Mouse (Mus musculus) cerebellum, postnatal 36 days (tissue): ENCODE measurements around the gene Ltbr.

ENCODE experiments used
- DNase-seq, 2 experiments: peaks; one replicate each; pipeline ENCODE4 v3.0.0; 2021 to 2022; ENCODE audit warnings: mixed read lengths in 2 of 2

Ltbr gene

DNA sequence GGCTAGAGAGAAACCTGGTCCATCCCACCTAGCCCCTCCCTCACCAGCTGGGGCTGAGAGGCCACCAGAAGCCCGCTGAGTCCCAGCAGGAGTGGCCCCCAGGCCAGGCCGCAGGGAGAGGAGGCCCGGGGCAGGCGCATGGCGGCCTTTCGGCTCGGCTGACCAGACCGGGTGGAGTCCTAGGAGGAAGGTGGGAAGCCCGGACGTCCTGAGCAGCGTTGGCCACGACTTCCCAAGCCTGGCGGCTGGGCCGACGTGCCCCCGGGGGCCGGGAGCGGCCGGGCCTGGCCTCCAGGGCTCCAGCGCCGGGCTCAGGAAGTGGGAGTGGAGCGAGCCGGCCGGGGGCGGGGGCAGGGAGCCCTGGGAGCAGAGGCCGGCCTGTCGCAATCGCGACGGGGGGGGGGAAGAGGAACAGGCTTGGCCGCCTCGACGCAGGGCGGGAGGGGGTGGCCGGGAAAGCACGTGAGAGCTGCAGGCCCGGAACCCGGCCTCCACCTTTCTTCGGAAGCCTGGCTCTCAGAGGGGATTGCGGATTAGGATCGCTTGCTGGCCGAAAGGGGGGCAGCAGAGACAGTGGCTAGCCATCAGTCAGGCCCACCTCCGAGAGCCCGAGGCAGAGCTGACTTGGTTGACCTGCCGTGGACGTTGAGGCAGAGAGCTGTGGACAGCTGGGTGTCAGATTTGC, at the start of gene Ltbr:
TSS of gene Ltbr (minus strand) at position 340 of the 685 bp plus-strand sequence.
- peak; percentile 34 to 53 for DNase-seq

DNA sequence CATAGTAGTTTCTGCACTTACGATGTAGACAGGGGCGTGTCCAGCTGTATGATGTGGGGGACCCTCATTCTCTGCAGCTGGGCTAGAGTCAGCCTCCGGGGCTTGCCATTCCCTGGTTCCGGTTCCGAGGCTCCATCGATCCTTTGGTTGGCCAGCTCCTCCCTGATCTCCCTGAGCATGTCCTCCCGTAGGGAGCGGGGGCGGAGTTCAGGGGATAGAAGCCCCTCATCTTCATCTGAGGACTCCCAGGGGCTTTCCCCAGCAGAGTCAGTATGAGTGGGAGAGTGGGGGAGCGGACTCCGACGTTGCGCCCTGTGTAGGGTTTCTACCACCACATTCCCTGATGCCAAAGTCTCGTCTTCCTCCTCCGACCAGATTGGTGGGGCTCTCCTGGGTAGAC, 49.3 kb upstream of the Ltbr start:
- DNase-seq = no peak

DNA sequence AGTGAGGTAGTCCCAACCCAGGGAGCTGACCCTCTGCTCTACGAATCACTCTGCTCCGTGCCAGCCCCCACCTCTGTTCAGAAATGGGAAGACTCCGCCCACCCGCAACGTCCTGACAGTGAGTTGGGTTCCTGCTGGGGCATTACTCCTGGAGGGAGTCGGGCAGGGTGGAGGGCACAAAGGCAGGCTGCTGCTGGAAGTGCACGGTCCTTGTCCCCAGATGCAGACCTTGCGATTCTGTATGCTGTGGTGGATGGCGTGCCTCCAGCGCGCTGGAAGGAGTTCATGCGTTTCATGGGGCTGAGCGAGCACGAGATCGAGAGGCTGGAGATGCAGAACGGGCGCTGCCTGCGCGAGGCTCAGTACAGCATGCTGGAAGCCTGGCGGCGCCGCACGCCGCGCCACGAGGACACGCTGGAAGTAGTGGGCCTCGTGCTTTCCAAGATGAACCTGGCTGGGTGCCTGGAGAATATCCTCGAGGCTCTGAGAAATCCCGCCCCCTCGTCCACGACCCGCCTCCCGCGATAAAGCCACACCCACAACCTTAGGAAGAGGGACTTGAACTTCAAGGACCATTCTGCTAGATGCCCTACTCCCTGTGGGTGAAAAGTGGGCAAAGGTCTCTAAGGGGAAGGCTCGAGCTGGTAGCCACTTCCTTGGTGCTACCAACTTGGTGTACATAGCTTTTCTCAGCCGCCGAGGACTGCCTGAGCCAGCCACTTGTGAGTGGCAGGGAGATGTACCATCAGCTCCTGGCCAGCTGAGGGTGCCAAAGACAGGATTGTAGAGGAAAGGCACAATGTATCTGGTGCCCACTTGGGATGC, 48.0 kb upstream of the Ltbr start:
- DNase-seq = peak in 1 of 2 experiments; percentile 16

DNA sequence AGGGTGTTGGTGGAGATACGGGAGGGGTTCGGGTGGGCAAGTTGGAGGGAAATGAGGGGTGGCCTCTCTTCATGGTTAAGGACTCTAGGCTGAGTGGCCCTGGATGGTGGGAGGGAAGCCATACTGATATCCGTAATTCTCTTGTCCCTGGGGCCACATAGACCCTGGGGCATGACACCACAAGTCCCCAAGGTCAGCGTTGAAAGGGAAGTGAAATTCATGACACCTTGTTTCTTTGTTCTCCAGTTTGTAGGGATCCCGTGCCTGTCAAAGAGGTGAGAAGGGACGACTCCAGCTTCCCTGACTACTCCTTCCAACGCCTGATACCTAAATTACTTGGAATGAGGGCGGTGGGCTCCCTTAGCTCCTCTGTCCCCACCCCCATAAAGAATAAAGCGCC, 47.2 kb upstream of the Ltbr start:
- DNase-seq = no peak

DNA sequence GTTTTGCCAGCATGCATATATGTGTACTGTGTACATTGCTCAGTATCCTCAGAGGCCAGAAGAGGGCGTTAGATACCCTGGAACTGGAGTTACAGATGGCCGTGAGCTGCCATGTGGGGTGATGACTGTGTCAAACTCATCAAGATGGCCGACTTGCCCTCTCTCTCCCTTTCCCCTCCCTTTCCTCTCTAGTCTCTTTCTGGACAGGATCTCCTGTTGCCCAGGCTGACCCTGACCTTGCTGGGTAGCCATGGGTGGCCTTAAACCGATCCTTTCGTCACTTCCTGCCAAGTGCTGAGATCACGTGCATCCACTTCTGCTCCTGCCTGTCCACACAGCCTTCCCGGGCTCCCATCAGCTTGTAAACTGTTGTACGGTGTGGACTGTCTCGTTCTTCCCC, 46.3 kb upstream of the Ltbr start:
- no peak for DNase-seq

DNA sequence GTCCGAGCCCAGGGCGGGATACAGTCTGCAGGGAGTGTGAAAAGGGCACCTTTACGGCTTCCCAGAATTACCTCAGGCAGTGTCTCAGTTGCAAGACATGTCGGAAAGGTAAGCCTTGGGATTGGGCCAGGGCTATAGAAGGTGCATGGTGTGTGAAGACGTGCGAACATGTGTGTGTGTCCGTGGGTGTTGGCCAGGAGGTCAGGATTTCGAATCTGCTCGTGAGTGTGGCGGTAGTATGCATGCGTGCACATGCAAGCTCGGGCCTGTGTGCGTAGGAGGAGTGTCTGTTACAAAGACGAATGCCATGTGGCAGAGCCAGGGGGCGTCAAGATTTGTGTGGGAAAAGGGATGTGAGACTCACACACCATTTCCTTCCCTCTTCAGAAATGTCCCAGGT, 43.6 kb upstream of the Ltbr start:
- no peak for DNase-seq

DNA sequence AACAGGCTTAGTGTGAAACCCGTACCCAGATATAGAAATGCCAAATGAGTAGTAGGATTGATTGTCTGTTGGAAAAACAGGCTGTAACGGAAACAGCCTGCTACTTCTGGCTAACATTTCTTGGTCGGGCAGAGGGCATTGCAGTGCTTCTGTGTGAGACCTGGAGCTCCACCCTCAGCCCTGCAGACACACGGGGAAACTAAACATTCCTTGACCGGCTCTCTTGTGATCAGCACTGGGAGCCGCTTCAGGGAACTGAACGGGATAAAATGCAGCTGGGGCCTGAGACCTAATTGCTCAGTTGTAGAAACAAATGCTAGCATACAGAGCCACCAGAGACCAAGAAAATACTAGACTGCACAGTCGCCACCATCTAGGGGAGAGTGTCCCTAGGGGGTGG, 42.6 kb upstream of the Ltbr start:
- no peak for DNase-seq

DNA sequence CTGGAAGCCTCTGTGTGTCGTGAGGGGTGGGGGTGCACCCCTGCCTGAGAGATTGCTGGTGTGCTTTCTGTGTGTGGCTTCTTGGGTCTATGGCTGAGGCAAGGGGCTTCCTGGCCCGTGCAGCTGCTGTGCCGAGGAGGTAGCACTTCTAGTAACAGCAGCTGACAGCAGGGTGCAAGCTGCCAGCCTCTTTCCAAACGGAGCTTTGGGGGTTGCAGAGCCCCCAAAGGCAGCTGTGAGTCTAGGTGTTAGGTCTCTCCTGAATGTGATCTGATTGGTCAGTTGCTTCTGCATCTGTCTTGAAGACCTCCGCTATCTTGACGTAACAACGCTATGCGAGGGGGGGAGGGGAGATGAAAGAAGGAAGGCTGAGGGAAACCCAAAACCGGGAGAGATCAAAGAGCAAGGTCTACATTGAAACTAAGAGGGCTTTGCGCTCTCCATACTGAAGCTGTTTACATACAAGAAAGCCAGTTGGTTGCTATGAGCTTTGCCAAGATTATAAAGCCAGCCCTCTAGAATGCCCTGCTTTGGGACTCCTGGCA, 41.6 kb upstream of the Ltbr start:
- no peak for DNase-seq

DNA sequence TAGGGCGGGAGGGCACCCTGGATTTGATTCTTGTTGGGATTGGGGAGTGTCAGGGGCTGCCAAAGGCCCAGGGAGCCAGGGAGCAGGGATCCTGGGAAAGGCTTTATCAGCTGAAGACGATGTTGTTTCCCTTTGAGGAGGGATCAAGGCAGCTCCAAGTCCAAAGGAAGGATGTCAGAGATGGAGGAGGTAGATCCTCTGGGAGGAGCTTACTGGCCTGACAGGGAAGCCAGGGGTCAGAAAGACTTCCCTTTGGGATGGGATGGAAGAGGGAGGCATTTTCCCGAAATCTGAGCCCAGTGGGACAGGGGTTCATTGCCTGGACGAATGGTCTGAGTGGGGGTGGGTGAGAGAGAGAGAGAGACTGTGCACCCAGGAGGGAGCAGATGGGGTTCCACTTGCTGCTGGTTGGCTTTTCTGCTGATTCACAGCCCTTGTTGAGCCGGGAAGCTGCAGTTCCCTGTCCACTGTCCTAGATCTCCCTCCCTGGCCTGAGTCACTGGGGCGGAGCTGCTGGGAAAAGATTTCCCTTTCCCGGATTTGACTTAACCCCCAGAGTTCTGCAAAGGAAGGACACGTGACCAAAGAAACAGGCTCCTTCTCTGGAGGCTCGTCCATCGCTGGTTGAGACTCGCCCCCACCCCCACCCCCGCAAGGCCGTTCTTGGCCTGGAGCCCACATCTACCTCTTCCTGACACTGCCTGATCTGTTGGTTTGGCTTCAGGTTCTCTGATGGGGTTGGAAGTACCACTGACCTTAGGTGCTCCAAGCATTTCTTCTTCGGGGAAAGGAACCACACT, 40.9 kb upstream of the Ltbr start:
- no peak for DNase-seq

DNA sequence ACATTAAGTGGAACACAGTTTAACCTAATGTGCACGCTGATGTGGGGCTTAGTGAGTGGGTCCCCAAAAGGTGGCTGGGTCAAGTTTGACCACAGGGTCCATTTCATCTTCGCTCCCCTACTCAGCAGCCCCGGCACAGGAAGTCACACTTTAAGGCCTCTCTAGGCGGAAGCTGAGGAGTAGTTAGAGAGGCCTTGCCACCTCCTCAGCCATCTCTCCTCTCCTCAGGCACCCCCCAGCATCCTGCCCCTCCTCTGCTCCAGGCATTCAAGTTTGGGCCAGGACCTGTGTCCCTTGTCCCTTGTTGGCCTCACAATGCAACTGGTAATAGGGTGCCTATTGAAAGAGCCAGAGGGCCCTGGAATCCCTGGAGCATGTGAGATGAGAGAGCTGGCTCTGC, 40.0 kb upstream of the Ltbr start:
- no peak for DNase-seq

DNA sequence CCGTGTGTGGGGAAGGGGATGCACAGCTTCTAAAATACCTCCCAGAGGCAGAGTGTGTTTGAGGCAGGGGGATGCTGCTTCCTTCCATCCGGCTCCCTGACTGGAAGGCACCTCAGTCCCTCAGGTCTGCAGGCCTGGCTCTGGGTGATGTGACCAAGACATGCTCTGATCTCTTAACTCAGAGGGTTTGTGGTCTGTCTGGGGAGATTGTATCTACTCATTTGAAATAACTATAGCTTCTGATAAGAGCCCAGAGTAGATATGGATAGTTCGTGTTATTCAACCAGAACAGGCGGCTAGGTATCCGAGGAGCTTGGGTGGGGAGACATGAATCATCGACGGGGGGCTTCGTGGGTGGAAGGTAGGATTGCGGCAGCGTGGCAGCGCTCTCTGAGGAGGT, 39.5 kb upstream of the Ltbr start:
- DNase-seq = no peak

DNA sequence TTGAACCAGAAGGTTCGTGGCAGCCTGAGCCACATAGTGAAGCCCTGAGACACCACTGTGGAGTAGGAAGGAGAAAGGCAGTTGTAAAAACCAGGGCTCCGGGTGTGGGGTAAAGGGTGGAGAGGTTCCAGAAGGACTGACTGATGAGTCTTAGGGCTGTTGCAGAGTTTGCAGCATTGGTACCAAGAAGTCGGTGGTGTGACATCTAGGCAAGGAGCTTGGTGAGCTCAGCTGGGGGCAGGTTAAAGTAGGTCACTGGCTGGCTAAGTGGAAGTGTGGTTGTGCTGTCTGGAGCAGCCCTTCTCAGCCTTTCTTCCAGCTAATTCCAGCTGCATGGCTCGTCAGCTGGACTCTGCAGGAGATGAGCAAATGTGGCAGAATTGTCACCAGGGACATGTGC, 39.1 kb upstream of the Ltbr start:
- DNase-seq = no peak

DNA sequence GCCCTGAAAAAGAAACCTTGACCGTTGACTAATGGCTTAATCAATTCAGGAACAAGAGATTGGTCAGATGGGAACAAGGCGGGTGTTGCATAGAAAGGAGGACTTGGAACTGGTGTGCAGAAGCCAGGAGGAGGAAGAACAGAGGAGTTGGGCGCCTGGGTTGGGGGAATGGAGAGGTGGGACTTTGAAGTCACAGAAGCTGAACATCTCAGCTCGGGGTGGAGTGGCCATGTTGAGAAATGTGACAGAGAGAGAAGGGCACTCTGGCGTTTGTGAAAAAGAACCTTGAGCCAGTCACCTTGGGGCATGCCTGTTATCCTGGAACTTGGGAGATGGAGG, 38.3 kb upstream of the Ltbr start:
- no peak for DNase-seq

DNA sequence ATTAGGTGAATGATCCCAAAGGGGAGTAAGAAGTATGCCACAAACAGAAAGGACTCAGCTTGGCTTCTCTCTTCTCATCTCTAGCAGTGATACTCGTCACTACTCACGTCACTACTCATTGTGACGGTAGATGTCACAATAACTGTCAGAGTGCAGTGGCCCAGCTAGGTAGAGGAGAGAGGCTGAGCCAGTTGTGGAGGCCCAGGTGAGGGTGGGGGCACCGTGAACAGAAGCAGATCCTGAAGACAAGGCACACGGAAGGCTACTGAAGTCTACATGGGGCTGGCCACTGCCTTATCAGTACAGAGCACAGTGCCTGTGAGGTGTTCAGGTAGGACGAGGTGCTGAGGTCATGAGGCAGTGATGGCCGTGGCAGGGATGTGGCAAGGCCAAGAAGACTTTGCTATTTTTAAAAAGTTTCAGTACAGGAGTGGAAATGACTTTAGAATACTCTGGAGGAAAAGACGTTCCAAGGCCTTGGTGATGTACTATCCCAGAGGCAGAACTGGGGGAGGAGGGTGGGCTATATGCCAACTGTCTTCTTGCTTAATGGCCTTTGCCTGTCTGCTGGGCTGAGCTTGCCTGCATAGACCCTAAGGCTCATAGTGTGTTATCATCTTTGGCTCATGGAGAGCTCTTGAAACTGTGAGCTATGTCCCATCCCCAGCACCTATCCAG, 37.8 kb upstream of the Ltbr start:
- DNase-seq = no peak

DNA sequence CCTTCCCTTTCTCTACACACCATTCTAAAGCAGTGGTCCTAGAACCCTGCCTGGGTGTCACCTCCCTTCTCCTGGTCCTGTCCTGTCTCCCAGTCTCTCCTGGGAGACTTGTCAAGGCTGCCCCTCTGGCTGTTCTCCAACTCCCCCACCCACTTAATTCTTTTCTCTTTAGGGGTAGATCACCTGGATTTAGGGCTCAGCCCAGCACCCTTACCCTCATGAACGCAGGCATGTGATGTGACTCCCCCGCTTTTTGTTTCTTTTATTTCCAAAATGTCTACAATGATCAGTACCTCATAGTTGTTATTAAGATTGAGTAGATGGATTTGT, 37.3 kb upstream of the Ltbr start:
- no peak for DNase-seq

DNA sequence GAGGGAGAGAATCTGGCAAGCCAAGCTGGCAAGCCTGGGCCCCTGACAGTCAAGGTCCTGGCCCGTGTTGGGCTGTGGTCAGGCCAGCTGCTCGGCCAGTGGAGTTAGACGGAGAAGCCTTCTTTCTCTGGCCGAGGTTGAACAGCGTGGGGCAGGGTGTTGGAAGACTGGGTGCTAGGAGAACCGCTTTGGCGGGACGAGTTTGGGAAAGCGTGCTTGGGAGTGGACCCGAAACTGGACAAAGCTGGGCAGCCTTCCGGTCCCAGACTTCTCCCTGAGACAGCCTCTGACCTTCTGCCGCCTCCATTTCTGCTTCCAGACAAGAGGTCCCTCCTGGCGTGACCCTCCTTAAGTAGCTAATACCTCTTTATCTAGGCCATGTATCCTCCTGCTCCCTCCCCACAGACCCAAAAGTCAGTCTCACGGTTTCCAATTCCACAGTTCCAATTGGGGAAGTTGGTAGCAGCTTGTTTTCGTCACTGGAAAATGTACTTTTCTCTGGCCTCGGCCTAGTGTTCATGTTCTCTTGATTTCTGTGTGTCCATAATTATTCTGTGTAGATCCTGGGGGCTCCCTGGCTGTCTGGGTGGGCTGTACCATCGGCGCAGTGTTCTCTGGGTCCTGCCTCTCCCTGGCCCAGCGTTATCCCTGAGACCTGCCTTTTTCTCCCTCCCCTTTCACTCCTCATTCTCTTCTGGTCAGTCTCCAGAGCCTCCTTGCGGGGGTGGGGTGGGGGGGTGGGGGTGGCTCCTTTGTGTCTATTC, 36.7 kb upstream of the Ltbr start:
- no peak for DNase-seq

DNA sequence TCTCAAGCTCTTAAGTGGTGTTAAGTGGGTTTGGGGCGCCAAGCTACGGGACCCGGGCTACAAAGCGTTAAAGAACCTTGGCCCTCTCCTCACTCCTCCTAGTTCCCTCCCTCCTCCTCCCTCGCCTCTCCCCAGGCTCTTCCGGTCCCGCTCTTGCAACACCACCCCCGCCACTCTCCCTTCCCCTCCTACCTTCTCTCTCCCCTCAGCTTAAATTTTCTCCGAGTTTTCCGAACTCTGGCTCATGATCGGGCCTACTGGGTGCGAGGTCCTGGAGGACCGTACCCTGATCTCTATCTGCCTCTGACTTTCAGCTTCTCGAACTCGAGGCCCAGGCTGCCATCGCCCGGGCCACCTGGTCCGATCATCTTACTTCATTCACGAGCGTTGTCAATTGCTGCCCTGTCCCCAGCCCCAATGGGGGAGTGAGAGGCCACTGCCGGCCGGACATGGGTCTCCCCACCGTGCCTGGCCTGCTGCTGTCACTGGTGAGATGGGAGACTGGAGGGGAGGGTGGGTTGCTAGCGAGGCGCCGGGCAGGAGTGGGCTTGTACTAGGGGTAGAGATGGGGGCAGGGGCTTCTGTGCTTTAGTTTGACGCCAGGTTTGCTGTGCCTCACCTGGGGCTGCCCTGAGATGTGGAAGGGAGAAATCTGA, 36.0 kb upstream of the Ltbr start:
- DNase-seq = no peak

DNA sequence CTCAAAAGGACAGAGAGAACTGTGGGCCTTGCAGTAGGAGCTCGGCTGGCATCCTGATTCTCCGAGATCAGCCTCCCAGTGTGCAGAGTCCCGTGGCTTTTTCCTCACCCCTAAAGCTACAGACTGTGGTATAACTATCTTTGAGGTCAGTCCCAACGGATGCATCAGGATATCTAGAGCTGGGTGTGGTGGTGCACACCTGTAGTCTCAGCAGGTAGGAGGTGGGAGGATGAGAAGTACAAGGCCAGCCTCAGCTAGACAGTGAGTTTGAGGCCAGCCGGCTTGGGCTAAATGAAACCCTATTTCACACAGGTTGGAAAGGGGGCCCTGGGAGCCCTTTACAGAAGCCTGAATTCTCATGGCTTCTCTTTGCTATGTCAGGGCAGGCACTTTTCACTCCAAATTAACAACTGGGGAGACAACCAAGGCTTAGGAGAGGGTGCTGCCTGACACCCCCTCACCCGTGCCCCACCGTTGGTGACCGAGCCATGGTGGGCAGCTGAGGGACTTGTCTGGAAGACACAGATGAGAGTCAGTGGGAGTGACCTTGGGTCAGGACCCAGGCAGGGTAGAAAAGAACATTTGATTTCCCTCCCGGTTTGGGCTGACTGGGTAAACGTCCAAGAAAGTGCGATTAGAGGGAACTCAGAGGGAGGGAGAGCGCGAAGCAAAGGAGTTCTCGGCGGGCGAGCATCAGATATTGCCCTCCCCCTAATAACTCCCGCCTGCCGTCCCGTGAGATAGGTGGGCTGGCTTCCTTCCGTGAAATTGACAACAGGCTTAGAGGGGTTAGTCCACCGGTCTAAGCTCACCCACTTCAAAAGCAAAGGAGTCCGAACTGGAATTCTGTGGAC, 35.3 kb upstream of the Ltbr start, which contains the start of gene Tnfrsf1a:
TSS of gene Tnfrsf1a (plus strand) at position 642 of the 854 bp plus-strand sequence.
- no peak for DNase-seq

DNA sequence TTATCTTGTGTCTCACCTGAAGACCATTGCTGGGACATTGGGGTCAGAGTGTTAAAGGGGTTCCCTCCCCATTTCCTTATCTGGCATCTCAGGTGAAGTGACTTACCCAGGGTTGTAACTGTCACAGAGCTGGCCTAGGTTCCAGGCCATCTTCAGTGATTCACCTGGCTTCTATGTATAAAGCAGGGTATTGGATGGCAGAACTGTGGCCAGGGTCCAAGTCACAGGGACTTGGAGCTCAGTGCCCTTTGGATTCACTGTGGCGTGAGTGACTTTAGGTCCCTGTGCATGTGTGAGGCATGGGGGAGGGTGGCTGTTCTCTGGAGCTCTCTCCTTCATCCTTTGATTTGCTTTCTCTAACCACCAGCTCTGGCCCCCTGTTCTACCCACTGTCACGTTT, 32.3 kb upstream of the Ltbr start:
- no peak for DNase-seq

DNA sequence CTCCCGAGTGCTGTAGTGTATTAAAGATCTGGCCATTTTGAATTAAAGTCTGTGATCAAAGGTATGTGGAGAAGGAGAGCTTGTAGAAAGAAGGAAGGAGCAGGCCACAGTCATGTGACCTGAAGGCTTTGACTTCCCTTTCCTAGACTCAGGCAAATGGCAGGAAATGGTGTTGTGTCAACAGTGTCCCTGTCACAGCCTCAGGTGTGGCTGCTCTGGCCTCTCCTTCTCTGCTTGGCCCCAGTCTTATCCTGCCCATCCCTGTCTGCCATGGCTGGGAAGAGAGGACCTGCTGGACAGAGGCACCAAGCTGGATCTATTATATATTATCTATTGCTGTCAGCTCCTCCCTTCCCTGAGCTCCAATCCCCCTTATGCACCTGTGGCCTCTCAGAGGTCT, 31.9 kb upstream of the Ltbr start:
- no peak for DNase-seq

DNA sequence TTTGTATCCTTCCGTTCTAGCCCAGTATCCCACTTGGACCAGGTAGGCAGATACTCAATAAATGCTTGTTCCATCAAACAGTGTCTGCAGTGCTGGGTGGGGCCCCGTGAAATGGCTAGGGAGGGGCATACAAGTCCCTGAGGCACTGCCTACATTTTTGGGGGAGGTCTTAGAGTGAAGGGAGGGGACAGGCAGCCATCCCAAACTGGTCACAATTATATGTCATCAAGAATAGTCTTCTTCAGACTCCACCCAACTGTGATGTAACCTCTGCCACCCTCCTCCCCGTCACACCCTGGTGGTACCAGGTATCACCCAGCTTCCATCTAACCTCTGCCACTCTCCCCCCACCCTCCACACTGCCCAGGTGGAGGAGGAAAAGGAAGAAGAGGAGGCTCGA, 31.2 kb upstream of the Ltbr start:
- DNase-seq = no peak
